Mouse (Mus musculus): ENCODE results near the gene H2-Eb1.

Gene H2-Eb1

DNA sequence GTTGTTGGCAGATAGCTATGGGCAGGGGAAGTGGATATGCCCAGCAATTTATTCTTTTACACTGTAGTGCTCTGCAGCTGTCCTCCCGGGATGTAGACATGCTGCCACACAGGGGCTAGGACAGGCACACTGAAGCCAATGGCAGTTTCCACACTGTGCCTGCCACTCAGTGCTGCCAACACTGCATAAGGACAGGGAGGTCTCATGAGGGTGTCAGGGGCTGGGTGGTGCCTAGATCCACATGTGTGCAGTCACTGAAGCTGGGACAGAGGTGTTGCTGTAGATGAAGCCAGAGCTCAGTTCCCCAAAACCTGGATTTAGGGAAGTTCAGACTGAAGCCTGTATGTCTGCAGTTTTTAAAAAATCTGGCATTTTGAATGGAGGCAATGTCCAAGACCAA, 6.5 kb downstream of the H2-Eb1 start:
- no peak for ATAC-seq (ENCODE audit: insufficient number of reproducible peaks, low FRiP score, low TSS enrichment)

DNA sequence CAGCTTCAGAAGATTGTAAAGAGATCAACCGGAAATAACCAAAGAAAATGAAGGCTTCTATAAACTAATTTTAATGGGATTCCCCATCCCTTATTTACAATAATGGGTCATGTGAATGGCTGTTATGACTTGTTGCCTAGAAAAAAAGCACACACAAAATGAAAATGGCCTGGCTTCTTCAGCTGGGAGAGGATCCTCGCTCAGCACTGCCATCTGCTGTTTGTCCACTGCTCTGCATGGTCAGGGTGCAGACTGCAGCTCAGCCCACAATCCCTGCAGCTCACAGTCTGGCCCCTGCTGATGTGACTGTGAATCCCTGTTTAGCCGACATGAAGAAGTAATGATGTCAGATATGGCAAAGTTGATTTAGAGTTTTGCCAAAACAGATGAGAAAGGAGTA, 7.7 kb downstream of the H2-Eb1 start:
- 0 out of 2 replicates have a peak, but pooled peaks have one; percentile 20 for ATAC-seq (ENCODE audit: insufficient number of reproducible peaks, low FRiP score, low TSS enrichment)

DNA sequence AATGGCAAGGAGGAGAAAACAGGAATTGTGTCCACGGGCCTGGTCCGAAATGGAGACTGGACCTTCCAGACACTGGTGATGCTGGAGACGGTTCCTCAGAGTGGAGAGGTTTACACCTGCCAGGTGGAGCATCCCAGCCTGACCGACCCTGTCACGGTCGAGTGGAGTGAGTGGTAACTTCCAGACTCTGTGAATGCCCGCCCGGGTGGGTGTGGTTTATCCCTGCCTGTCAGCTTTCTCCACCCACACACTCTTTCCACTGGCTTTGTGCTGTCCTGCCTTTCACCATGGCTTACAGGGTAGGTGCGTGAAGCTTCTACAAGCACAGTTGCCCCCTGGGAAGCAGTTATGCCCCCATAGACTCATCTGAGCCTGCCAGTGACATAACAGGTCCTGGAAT, 8.6 kb downstream of the H2-Eb1 start:
- no peak for ATAC-seq (ENCODE audit: insufficient number of reproducible peaks, low FRiP score, low TSS enrichment)

DNA sequence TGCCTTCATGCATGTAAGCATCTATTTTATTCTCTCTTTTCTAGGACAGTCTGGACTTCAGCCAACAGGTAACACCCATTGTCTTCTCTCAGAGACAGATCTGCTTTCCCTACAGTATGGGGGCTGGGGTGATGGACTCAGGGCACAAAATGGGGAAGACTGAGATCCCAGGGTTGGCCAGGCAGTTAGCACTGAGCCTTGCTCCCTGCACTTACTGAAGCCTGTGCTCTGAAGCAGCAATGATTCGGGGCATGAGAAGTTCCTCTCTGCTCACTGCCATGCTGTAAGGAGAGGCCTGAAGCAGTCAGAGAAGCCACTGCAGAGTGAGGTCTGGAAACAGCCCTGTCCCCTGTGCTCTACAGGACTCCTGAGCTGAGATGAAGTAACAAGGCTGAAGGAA, 9.8 kb downstream of the H2-Eb1 start:
- no peak for ATAC-seq (ENCODE audit: insufficient number of reproducible peaks, low FRiP score, low TSS enrichment)

DNA sequence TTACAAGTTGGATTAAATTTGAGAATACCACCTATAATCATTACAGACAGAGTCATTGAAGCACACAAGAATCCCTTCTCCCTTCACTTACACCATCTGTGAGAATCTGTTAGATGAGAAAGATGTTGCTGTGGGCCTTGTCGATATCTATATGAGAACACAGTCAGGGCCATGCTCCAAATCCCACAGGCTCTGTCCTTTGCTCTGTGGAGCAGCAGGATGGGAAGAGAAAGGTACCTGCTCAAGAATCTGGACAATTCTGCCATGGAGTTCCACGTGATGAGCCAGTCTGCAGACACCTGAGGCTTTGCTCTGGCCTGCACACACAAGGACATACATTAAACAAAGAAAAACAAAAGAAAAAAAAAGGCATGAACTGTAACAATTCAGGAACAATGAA, 11.0 kb downstream of the H2-Eb1 start:
- no peak for ATAC-seq (ENCODE audit: insufficient number of reproducible peaks, low FRiP score, low TSS enrichment)

DNA sequence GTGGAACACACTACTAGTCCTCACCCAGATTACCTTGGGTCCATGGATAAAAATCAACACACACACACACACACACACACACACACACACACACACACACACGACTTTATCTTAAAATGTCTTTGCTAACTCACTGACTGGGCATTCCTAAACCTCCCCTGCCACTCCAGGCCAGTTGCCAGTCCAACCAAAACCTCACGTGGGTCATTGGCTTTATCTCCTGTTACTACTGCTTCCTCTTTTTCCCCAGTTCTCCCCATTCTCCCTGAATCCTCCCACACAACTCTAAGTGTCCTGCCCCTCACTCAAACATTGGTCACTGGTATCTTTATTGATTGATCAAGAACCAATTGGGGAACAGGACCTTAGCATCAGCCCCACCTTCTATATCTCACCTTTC, 11.6 kb downstream of the H2-Eb1 start:
- no peak for ATAC-seq (ENCODE audit: insufficient number of reproducible peaks, low FRiP score, low TSS enrichment)

DNA sequence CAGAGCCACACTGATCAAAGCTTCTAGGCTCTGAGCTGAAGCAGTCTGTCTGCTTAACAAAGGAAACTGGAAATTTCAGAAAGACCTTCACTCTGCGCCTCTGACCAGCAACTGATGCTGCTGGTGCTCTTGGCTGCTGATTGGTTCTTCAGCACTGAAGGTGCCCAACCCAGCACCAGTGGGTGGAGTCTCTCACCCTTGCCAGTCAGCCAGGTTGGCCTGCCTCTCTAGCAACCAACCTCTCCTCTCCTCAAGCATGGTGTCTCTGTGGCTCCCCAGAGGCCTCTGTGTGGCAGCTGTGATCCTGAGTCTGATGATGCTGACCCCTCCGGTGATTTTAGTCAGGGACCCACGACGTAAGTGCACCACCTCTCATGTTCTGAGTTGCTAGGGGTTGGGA, 19.8 kb downstream of the H2-Eb1 start, which contains the start of gene H2-Eb2:
Gene H2-Eb2 (plus strand): TSS at position 230 of the 400 bp plus-strand sequence.
- no peak for ATAC-seq (ENCODE audit: insufficient number of reproducible peaks, low FRiP score, low TSS enrichment)

DNA sequence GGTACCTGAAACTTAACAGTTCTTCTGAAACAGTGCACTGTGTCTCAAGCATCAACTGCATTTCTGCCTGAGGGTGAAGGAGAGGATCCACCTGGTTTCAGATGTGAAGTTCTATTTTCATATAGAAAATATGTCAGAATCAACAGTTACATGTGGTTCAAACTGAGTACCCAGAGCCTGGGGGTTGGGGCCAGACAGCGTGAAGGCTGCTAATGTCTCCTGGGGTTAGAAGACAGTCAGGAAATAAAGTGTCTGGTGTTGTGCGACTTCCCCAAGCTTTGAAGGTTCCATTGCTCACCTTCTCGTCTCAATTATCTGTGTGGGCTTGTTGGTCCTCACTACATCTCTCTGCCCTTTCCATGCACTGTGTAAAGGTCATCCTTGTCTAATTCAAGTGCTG, 20.7 kb downstream of the H2-Eb1 start:
- no peak for ATAC-seq (ENCODE audit: insufficient number of reproducible peaks, low FRiP score, low TSS enrichment)

DNA sequence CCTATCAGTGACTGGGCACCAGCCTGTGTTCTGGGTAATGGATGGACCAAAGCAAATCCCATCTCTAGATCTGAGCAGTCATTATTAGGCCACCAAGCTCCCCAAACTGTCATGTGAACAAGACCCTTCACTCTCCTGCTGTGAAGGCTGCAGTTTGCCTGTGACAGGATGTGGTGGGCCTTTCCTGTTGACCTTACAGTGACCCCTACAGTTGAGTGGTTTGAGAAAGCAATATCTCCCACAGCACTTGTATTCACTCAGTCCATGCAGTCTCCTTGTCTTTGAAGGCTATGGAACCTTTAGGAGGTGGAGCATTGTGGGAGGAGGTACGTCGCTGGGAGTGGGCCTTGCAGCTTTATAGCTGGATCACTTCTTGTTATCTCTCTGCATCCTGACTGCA, 24.1 kb downstream of the H2-Eb1 start:
- ATAC-seq (ENCODE audit: insufficient number of reproducible peaks, low FRiP score, low TSS enrichment), result no peak

DNA sequence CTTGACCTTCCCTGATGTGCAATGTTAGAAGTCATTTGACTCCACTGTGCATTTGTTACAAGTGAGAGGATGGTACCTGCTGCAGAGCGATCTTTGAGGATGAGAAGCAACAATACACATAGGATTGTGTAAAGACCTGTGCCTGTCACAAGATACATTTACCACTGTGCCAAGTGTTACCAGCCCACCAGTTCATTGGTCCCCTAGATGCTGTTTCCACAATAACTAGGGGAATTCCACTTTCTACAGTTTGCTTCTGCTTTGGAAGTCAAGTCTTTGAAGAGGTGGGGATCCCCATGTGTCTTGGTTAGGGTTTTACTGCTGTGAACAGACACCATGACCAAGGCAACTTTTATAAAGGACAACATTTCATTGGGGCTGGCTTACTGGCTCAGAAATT, 25.5 kb downstream of the H2-Eb1 start:
- ATAC-seq (ENCODE audit: insufficient number of reproducible peaks, low FRiP score, low TSS enrichment), result no peak

DNA sequence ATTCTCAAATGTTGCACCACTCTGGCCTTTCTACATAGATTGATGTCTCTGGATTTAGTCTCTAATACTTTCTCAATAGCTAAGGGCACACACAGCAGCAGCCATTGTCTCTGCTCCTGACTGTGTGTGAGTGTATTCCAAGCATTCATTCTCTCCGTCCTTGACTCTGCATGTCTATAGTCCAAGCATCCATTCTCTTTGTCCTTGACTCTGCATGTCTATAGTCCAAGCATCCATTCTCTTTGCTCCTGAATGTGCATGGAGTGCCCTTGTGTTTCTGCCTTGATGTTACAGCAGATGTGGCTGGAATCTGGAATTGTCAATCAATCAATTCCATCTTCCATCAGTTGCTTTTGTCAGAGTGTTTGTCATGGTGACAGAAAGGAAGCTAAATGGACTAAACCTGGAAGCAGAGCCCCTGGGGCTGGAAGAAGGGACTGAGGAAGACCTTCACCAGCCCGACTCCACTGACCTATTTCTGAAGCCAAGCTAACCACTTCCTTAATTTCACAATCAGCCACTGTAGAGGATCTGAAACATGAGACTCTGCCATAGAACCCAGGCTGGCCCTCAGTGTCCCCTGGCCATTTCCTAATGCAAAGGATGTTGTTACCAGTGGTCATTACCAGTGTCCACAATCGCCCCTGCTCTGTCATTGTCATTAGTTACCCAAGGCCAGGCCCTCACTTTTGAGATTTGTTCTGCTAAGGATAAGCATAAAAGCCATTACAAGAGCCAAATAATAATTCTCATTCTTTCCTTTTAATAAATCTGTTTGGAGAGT, 35.1 kb downstream of the H2-Eb1 start:
- no peak for ATAC-seq (ENCODE audit: insufficient number of reproducible peaks, low FRiP score, low TSS enrichment)

DNA sequence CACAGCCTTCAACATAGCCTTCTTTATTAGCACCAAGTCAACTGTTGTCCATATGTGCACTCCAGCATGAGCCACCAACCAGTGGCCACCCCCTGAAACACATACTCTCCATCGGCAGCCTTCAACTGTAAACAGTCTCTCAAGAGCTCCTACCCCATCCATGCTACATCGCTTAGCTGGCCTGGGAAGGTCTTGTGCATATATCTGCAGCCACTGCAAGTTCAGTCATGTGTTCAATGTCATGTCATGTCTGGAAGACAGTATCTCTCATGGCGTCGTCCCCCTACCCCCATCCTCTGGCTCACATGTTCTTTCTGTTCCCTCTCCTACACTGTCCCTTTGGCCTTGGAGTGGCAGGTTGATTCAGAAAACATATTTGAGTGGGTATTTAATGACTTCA, 39.2 kb downstream of the H2-Eb1 start:
- no peak for ATAC-seq (ENCODE audit: insufficient number of reproducible peaks, low FRiP score, low TSS enrichment)

DNA sequence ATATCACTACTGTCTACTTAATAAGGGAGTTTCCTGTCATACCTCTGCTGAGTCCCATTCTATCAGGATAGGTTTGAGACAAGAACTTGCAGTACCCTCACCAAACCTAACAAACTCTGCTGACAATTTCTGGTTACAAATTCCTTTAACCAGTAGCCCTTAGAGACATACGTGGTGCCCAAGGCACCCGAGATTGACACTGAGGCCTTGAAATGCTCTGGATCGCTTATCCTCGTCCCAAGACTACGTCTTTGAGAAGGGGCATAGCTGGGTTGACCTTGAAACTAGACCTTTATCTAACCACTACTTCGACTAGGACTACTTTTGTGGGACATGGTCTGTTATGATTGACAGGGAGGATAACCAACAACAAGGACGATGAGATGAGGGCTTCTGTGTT, 39.8 kb downstream of the H2-Eb1 start:
- ATAC-seq (ENCODE audit: insufficient number of reproducible peaks, low FRiP score, low TSS enrichment), result no peak

DNA sequence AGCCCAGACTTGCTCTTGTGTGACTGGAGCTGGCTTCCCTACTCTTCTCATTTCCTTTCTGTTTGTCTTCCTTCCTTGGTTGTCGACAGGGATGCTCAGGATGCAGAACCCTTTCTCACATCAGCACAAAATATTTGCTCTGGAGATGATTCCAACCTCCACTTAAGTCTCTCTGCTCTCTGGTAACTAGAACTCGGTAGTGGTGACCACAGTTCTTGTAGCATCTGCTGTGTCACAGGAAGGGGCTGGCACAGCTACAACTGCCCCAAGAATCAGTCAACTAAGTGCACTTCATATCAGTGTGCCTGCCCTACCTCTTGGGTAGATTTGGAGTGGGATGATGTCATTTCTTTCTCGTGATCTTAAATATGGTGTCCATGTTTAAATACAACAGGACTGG, 40.4 kb downstream of the H2-Eb1 start:
- ATAC-seq (ENCODE audit: insufficient number of reproducible peaks, low FRiP score, low TSS enrichment), result no peak

DNA sequence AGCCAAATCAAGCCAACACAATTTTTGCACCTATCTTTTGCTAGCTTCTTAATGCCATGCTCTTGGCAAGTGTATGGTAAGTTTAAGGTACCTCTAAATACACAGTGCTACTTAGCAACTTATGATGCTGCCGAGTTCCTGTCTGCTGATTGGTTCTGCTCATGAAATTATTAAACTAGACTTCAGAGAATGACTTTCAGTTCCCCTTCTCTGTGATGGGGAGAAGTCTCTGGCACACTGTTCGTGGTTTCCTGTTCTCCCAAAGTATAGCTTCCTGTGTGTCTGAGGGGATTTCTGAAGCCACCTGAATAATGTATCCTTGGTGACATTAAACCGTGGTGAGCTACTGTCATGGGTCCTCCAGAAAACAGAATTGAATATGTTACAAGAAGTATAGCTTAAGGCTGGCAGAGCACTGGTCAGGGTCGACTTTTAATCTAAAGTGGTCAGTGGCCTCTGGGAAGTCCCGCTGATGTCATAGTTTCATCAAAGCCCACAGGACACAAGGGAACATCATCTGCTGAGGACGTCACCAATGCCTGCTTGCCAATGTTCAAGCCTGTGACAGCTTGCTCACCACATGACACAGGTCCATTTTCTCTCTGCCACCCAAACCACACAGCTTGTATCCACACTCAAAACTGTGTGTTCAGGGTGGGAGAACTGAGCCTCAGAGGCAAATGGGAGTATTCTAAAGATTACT, 42.1 kb downstream of the H2-Eb1 start:
- ATAC-seq (ENCODE audit: insufficient number of reproducible peaks, low FRiP score, low TSS enrichment), result no peak

DNA sequence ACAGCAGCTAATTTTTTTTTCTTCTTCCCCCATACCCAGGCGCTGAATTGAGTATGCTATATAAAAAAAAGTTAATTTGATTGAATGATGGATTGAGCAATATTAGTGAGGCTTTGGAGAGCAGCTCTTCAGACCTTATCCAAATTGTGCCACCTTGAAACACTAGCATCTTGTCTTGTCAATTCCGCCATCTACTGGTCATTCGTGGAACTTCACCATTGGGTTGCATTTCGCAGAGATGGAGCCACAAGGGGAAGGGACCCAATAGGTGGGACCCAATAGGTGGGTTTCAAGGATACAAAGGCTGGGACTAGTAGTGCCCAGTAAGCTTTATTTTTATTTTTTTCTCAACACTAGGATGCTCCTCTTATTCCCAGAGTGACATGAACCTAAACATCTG, 43.8 kb downstream of the H2-Eb1 start:
- ATAC-seq (ENCODE audit: insufficient number of reproducible peaks, low FRiP score, low TSS enrichment), result no peak

DNA sequence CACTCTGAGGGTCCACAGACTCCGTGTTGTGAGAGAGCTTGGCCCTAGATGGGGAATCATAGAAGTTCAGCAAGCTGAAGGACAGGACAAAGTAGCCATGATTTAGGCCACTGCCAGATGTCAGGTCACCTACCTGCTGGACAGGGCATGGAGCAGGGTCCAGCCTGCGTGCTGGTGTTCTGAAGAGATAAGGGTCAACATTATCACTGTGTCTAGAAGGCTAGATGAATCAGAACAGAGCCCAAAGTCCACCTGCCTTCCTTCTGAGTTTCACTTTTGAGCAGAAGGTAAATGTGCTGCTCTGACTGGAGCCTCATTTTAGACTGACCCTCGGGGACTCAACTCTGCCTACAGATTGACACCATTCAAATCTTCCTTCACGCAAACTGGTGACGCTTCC, 48.9 kb downstream of the H2-Eb1 start, which contains the start of gene Btnl2:
Gene Btnl2 (plus strand): TSS at position 284 of the 400 bp plus-strand sequence.
- no peak for ATAC-seq (ENCODE audit: insufficient number of reproducible peaks, low FRiP score, low TSS enrichment)

DNA sequence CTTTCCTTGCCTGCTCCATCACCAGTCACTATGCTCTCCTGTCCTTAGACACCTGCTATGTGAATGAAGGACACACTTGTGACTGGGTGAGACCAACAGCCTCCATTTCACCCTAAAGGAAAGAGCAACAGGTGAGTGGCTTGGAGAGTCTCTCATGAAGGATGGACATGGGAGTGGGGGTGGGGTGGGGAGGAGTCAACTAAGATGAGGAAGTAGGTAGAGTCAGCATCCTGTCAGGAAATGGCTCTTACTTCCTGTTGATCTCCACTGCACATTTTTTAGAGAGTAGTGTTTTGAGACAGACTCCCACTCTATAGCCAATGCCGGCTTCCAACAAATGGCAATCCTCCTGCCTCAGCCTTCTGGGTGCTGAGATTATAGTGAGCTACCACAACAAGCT, 49.3 kb downstream of the H2-Eb1 start:
- ATAC-seq (ENCODE audit: insufficient number of reproducible peaks, low FRiP score, low TSS enrichment), result no peak

DNA sequence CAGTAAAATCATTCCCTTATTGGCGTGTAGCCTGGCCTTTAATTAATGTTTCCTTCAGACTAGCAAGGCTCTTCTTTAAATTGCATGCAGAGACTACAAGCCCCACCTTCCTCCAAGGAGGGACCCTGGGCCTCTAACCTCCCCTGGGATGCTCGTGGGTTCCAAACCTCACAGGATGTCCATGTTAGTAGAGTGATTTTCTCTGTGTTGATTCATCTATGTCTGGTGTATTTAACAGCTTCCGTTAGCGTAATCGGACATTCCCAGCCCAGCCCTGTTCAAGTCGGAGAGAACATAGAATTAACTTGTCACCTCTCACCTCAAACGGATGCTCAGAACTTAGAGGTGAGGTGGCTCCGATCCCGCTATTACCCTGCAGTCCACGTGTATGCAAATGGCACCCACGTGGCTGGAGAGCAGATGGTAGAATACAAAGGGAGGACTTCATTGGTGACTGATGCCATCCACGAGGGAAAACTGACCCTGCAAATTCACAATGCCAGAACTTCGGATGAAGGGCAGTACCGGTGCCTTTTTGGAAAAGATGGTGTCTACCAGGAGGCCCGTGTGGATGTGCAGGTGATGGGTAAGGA, 57.4 kb downstream of the H2-Eb1 start:
- no peak for ATAC-seq (ENCODE audit: insufficient number of reproducible peaks, low FRiP score, low TSS enrichment)

DNA sequence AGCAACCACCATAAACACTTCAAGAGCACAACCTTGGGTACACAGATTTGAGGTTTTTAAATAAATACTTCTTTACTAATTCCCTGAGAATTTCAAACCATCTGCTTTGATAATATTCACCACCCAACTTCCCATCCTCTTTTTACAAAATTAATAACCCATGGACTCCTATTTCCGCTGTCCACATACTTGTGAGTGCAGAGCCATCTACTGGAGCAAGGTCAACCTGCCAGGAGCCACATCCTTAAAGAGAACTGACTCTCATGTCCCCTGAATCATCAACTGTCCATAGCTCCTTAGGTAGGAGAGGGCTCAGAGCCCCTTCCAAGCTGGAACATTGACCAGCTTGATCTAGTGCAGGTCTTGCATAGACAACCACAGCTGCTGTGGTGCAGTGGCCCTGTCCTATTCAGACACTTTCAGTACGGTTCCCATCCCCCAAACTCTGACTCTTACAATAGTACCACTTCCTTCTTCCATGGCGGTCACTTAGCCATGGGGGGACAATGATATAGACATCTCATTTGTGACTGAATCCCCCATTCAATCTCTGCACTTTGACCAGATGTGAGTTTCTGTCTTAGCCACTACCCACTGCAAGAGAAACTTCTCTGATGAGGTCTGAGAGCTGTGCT, 58.1 kb downstream of the H2-Eb1 start:
- ATAC-seq (ENCODE audit: insufficient number of reproducible peaks, low FRiP score, low TSS enrichment), result no peak

DNA sequence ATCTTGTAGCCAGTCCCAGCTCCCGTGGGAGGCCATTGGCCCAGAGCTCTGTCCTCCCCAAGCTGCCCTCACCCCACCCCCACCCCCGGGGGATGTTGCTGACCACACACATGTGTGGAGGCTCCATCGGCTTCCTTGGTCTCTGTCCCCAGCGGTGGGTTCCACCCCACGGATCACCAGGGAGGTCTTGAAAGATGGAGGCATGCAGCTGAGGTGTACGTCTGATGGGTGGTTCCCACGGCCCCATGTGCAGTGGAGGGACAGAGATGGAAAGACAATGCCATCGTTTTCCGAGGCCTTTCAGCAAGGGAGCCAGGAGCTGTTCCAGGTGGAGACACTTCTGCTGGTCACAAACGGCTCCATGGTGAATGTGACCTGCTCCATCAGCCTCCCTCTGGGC, 59.4 kb downstream of the H2-Eb1 start:
- no peak for ATAC-seq (ENCODE audit: insufficient number of reproducible peaks, low FRiP score, low TSS enrichment)
